Mouse (Mus musculus) embryo, embryonic 11 days (tissue): ENCODE measurements around the gene Ip6k3.

ENCODE experiments used
- DNase-seq: peaks from one replicate; pipeline ENCODE4 v3.0.0-alpha.2; 2015

The Ip6k3 gene

GRCm38 (mm10) chr17:27181666-27182065 lies 14.1 kb upstream of the Ip6k3 start:
- DNase-seq, result peak; percentile 37

- no peak for DNase-seq
These were observed 12.2 kb upstream of the Ip6k3 start for GRCm38 (mm10) chr17:27179681-27180280.

GRCm38 (mm10) chr17:27178427-27179177 lies 11.0 kb upstream of the Ip6k3 start:
- DNase-seq, result no peak

GRCm38 (mm10) chr17:27178019-27178418 lies 10.4 kb upstream of the Ip6k3 start:
- no peak for DNase-seq

- DNase-seq, result no peak
These were observed 9.2 kb upstream of the Ip6k3 start for GRCm38 (mm10) chr17:27176754-27177153.

- DNase-seq, result no peak
These were observed 8.7 kb upstream of the Ip6k3 start for GRCm38 (mm10) chr17:27176287-27176686.

GRCm38 (mm10) chr17:27175196-27175874 lies 7.7 kb upstream of the Ip6k3 start:
- DNase-seq, result peak; percentile 64

GRCm38 (mm10) chr17:27173715-27174114 lies 6.1 kb upstream of the Ip6k3 start:
- no peak for DNase-seq

GRCm38 (mm10) chr17:27172459-27172858 lies 4.9 kb upstream of the Ip6k3 start:
- DNase-seq, result no peak

GRCm38 (mm10) chr17:27171121-27171520 lies 3.5 kb upstream of the Ip6k3 start:
- no peak for DNase-seq

- peak; percentile 50 for DNase-seq
These were observed 2.5 kb upstream of the Ip6k3 start for GRCm38 (mm10) chr17:27169952-27170695.

- DNase-seq, result no peak
These were observed 974 bp upstream of the Ip6k3 start for GRCm38 (mm10) chr17:27168569-27168968.

GRCm38 (mm10) chr17:27166901-27167300 lies 694 bp downstream of the Ip6k3 start:
- no peak for DNase-seq

- peak; percentile 72 for DNase-seq
These were observed 2.4 kb downstream of the Ip6k3 start for GRCm38 (mm10) chr17:27165054-27165773.

- no peak for DNase-seq
These were observed 6.7 kb downstream of the Ip6k3 start for GRCm38 (mm10) chr17:27160905-27161304.

GRCm38 (mm10) chr17:27159169-27159568 lies 8.4 kb downstream of the Ip6k3 start:
- no peak for DNase-seq

GRCm38 (mm10) chr17:27158439-27158838 lies 9.2 kb downstream of the Ip6k3 start:
- DNase-seq, result no peak

GRCm38 (mm10) chr17:27155752-27156151 lies 11.8 kb downstream of the Ip6k3 start:
- DNase-seq, result no peak

- no peak for DNase-seq
These were observed 12.7 kb downstream of the Ip6k3 start for GRCm38 (mm10) chr17:27154881-27155280.

- DNase-seq, result no peak
These were observed 13.3 kb downstream of the Ip6k3 start for GRCm38 (mm10) chr17:27154256-27154655.

GRCm38 (mm10) chr17:27153773-27154193 lies 13.8 kb downstream of the Ip6k3 start:
- no peak for DNase-seq

- DNase-seq, result no peak
These were observed 14.4 kb downstream of the Ip6k3 start for GRCm38 (mm10) chr17:27152976-27153723.
